Mouse (Mus musculus) C2C12 (cell line): ENCODE data around the gene Tex13c2. TPM values are rescaled to one million over a fixed set of nuclear protein-coding genes. Genes with fewer than 3 reads are reported as not detected.

Experiments
- H3K27me3 ChIP-seq: one replicate; pipeline ENCODE4 v1.6.1; 2011; ENCODE audit not compliant: control insufficient read depth, insufficient read depth, insufficient read length
- H3K36me3 ChIP-seq: one replicate; pipeline ENCODE4 v1.6.1; 2011; ENCODE audit not compliant: control insufficient read depth, insufficient read depth
- H3K4me3 ChIP-seq: one replicate; pipeline ENCODE4 v1.5.1; 2011; ENCODE audit warnings: mild to moderate bottlenecking, control low read depth; ENCODE audit not compliant: poor library complexity, insufficient read depth, severe bottlenecking
- H3K79me2 ChIP-seq: one replicate; pipeline ENCODE4 v1.6.1; 2011; ENCODE audit not compliant: control insufficient read depth, insufficient read depth
- H3K79me3 ChIP-seq: one replicate; pipeline ENCODE4 v1.6.1; 2011; ENCODE audit warnings: low read depth, control low read depth
- H3ac ChIP-seq: one replicate; pipeline ENCODE3; 2011; ENCODE audit warnings: low read depth; ENCODE audit not compliant: control insufficient read depth, insufficient read length
- CEBPB ChIP-seq: IDR thresholded peaks from one replicate; pipeline ENCODE4 v1.6.1; 2011; ENCODE audit warnings: low read depth, mild to moderate bottlenecking, control low read depth, moderate library complexity
- CTCF ChIP-seq: IDR thresholded peaks from one replicate; pipeline ENCODE4 v1.5.1; 2011; ENCODE audit not compliant: control insufficient read depth, insufficient read depth, insufficient read length
- FOSL1 ChIP-seq: IDR thresholded peaks from one replicate; pipeline ENCODE4 v1.8.0; 2011; ENCODE audit warnings: mild to moderate bottlenecking, low read length; ENCODE audit not compliant: poor library complexity, insufficient read depth, severe bottlenecking
- MAX ChIP-seq: IDR thresholded peaks from one replicate; pipeline ENCODE4 v1.6.1; 2011; ENCODE audit warnings: mild to moderate bottlenecking, control low read depth
- MYOD1 ChIP-seq: IDR thresholded peaks from one replicate; pipeline ENCODE4 v1.6.1; 2011; ENCODE audit warnings: low read depth; ENCODE audit not compliant: control insufficient read depth, insufficient read length
- MYOG ChIP-seq: IDR thresholded peaks from one replicate; pipeline ENCODE4 v1.6.1; 2011; ENCODE audit not compliant: control insufficient read depth, insufficient read length; ENCODE audit errors: extremely low read depth
- USF1 ChIP-seq: IDR thresholded peaks from one replicate; pipeline ENCODE4 v1.6.1; 2011; ENCODE audit warnings: low read depth, mild to moderate bottlenecking, control low read depth, moderate library complexity
- polyA plus RNA-seq: library from polyadenylated mRNA; unstranded; fragments of >200 nt; fragmentation: generic; extraction: Trizol; gene quantifications from one replicate; pipeline ENCODE4 v1.2.1, GENCODE M21; 2012; ENCODE audit warnings: missing spikeins

Gene Tex13c2
- polyA plus RNA-seq, 1 experiment: not detected

GRCm38 (mm10) chrX:42502291-42503043, 13.0 kb downstream of the Tex13c2 start, which contains the start of gene Sh2d1a:
Gene Sh2d1a (plus strand): TSS chrX:42502453.
- Histone ChIP-seq H3K36me3 (no peaks in the 10 kb centered on the region), H3K79me2 (no peaks in the 10 kb centered on the region), H3ac (no peak within 1 kb of the TSS), H3K79me3 (no peaks in the 10 kb centered on the region), H3K4me3 (no peak within 1 kb of the TSS), H3K27me3 (no peaks in the 10 kb centered on the region)
- TF ChIP-seq CTCF (no peak), FOSL1 (no peak), MYOG (no peak), USF1 (no peak), MAX (no peak), CEBPB (no peak), MYOD1 (no peak)

- TF ChIP-seq MYOG (no peak), MYOD1 (no peak), MAX (no peak), CTCF (no peak), FOSL1 (no peak), USF1 (no peak), CEBPB (no peak)
- no peak overlapping the region for H3K4me3 ChIP-seq
- H3K36me3 ChIP-seq: no peaks in the 10 kb centered on the region
- no peaks in the 10 kb centered on the region for H3K79me2 ChIP-seq
- no peaks in the 10 kb centered on the region for H3K27me3 ChIP-seq
- H3K79me3 ChIP-seq: no peaks in the 10 kb centered on the region
- H3ac ChIP-seq: no peak overlapping the region
Observed at GRCm38 (mm10) chrX:42511105-42511504, 21.6 kb downstream of the Tex13c2 start.

- Histone ChIP-seq H3K27me3 (no peaks in the 10 kb centered on the region), H3K79me2 (no peaks in the 10 kb centered on the region), H3K79me3 (no peaks in the 10 kb centered on the region), H3ac (no peak overlapping the region), H3K36me3 (no peaks in the 10 kb centered on the region), H3K4me3 (no peak overlapping the region)
- TF ChIP-seq CTCF: no peak
- no peak for TF ChIP-seq MYOG
- no peak for TF ChIP-seq FOSL1
- TF ChIP-seq CEBPB: no peak
- no peak for TF ChIP-seq USF1
- no peak for TF ChIP-seq MAX
- no peak for TF ChIP-seq MYOD1
Observed at GRCm38 (mm10) chrX:42512567-42512966, 23.1 kb downstream of the Tex13c2 start.

- Histone ChIP-seq H3K27me3 (no peaks in the 10 kb centered on the region), H3ac (no peak overlapping the region), H3K79me2 (no peaks in the 10 kb centered on the region), H3K36me3 (no peaks in the 10 kb centered on the region), H3K79me3 (no peaks in the 10 kb centered on the region), H3K4me3 (no peak overlapping the region)
- no peak for TF ChIP-seq CEBPB
- TF ChIP-seq CTCF: no peak
- no peak for TF ChIP-seq MYOD1
- no peak for TF ChIP-seq FOSL1
- TF ChIP-seq USF1: no peak
- no peak for TF ChIP-seq MYOG
- no peak for TF ChIP-seq MAX
Observed at GRCm38 (mm10) chrX:42522868-42523267, 33.4 kb downstream of the Tex13c2 start.

GRCm38 (mm10) chrX:42530703-42531102, 41.2 kb downstream of the Tex13c2 start:
- TF ChIP-seq FOSL1 (no peak), MAX (no peak)

More at GRCm38 (mm10) chrX:42530703-42531102, 41.2 kb downstream of the Tex13c2 start:
- H3K79me2 ChIP-seq: no peaks in the 10 kb centered on the region
- H3K27me3 ChIP-seq: no peaks in the 10 kb centered on the region
- no peaks in the 10 kb centered on the region for H3K36me3 ChIP-seq
- H3K79me3 ChIP-seq: no peaks in the 10 kb centered on the region
- H3ac ChIP-seq: no peak overlapping the region
- H3K4me3 ChIP-seq: no peak overlapping the region
